ENCODE assay signal across 25 mouse cellular contexts in genomic region chr13:42887701-42888100, GRCm38 (mm10).
DNase-seq lines count a peak whose midpoint lies in the region; ATAC-seq lines count a peak whose summit lies in the region.
"Had no signal": no experiment of that assay in that cellular context is flagged by ENCODE, and none has a peak within 500 bp of the region (broad histone marks: within the 10 kb centered on the region; RNA-seq: fewer than 3 reads in every experiment).

No protein-coding gene starts in this region.

- H3K4me2 ChIP-seq in hindbrain, embryonic 13.5 days: no peak overlapping the region
- H3K4me2 ChIP-seq: embryonic facial prominence, embryonic 13.5 days; embryonic facial prominence, embryonic 15.5 days; forebrain, embryonic 12.5 days had no signal

- no peak overlapping the region for H3K27ac ChIP-seq in hindbrain, embryonic 13.5 days
- H3K27ac ChIP-seq: embryonic facial prominence, embryonic 13.5 days; embryonic facial prominence, embryonic 15.5 days; forebrain, embryonic 10.5 days; forebrain, embryonic 12.5 days had no signal

- no peak overlapping the region for H3K4me3 ChIP-seq in hindbrain, embryonic 13.5 days
- H3K4me3 ChIP-seq: embryonic facial prominence, embryonic 13.5 days; embryonic facial prominence, embryonic 15.5 days; erythroblast, embryonic 14.5 days; forebrain, embryonic 10.5 days; forebrain, embryonic 12.5 days had no signal

- H3K9ac ChIP-seq in hindbrain, embryonic 13.5 days: no peak overlapping the region
- H3K9ac ChIP-seq: embryonic facial prominence, embryonic 13.5 days; embryonic facial prominence, embryonic 15.5 days; forebrain, embryonic 12.5 days had no signal

- 0 out of 2 replicates have a peak, but pooled peaks cover 3% of the 10 kb centered on the region for H3K4me1 ChIP-seq in hindbrain, embryonic 13.5 days (replicated peaks)
- H3K4me1 ChIP-seq: forebrain, embryonic 10.5 days; forebrain, embryonic 12.5 days had no signal

- WGBS in hindbrain, embryonic 13.5 days: 90% methylated on average over 5 of the region's 5 CpGs

- no peaks in the 10 kb centered on the region for H3K36me3 ChIP-seq in hindbrain, embryonic 13.5 days
- H3K36me3 ChIP-seq: embryonic facial prominence, embryonic 13.5 days; embryonic facial prominence, embryonic 15.5 days; forebrain, embryonic 10.5 days; forebrain, embryonic 12.5 days had no signal

- H3K9me3 ChIP-seq in hindbrain, embryonic 13.5 days: no peaks in the 10 kb centered on the region
- H3K9me3 ChIP-seq: embryonic facial prominence, embryonic 13.5 days; embryonic facial prominence, embryonic 15.5 days; forebrain, embryonic 10.5 days; forebrain, embryonic 12.5 days had no signal

- no peak for ATAC-seq in hindbrain, embryonic 13.5 days (ENCODE audit: low FRiP score)
- ATAC-seq: activated CD4-positive, CD25-positive, alpha-beta regulatory T cell, adult 4 months; forebrain, embryonic 14.5 days; forebrain, embryonic 16.5 days; Patski had no signal

- DNase-seq in adrenal gland, adult 2 months: peak; percentile 7
- DNase-seq in adrenal gland, adult 18-20 months (ENCODE audit: low spot score in 2 of 2): no peak
- peak; percentile 30 for DNase-seq in adrenal gland, postnatal 14 days
- no peak for DNase-seq in adrenal gland, postnatal 36 days
- peak; percentile 67 for DNase-seq in heart, adult 11 months
- no peak for DNase-seq in heart, adult 8-10 months (ENCODE audit: low spot score)
- peak; percentile 73 for DNase-seq in adipocyte (ENCODE audit: low spot score)
- DNase-seq: adrenal gland, postnatal 25 days; cerebellum, adult 11 months; cerebellum, adult 18-20 months; cerebellum, adult 8-10 months; cerebellum, adult 9-11 months; cerebellum, postnatal 14 days; cerebellum, postnatal 36 days; embryo, embryonic 11 days had no signal

- H3K27me3 ChIP-seq in hindbrain, embryonic 13.5 days: no peaks in the 10 kb centered on the region
- H3K27me3 ChIP-seq: embryonic facial prominence, embryonic 13.5 days; embryonic facial prominence, embryonic 15.5 days; forebrain, embryonic 12.5 days; Patski had no signal

Comparison
In these comparisons a context has a peak if more than half of its experiments do, and no peak if none do; other contexts are left out.
1. DNase-seq: peak in adrenal gland, adult 2 months (single experiment), adrenal gland, postnatal 14 days (single experiment), heart, adult 11 months (single experiment) and adipocyte (single experiment); none in adrenal gland, adult 18-20 months (0 of 2), adrenal gland, postnatal 36 days (0 of 2) and heart, adult 8-10 months (single experiment).